Mouse (Mus musculus) layer of hippocampus, adult 11-12 months (tissue): ENCODE results near the gene Slc25a21.

Source experiments
- DNase-seq: peaks from one replicate; pipeline ENCODE4 v3.0.0; 2022; ENCODE audit warnings: low spot score

Slc25a21 gene

DNA sequence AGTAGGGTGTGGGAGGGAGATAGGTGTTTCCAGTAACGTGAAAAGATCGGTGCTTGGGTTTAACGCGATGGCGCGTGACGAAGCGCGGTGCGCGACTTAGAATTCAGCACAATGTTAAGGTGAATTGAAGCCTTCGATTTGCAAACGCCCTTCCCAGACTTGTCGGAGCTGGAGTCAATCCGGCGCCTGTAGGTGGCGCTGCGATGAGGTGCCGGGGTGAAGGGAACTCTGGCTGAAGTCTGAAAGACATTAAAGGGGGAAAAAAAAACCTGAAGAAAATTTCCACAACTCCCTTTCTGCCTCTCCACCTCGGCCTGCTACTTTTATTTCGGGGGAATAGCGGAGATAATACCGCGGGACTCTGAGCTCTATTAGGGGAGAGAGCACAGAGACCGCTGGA, 507.5 kb downstream of the Slc25a21 start:
- no peak for DNase-seq

DNA sequence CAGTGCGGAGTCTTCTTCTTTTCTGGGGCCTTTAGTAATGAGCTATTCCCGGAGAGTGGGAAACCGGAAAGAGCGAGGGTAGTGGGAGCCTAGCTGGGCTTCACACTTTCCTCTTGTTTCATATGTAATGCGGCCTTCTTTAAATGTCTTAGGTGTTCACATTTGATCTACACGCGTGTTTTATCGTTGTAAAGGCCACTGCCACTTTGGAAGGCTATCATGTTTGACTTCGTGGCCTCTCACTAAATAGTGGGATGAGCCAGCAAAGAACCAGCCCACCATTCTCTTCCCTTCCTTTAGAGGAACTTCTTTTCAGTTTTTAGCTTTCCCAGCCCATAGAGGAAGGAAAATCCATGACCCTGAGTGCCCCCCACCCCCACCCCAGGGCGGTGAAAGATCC, 507.9 kb downstream of the Slc25a21 start:
- no peak for DNase-seq

DNA sequence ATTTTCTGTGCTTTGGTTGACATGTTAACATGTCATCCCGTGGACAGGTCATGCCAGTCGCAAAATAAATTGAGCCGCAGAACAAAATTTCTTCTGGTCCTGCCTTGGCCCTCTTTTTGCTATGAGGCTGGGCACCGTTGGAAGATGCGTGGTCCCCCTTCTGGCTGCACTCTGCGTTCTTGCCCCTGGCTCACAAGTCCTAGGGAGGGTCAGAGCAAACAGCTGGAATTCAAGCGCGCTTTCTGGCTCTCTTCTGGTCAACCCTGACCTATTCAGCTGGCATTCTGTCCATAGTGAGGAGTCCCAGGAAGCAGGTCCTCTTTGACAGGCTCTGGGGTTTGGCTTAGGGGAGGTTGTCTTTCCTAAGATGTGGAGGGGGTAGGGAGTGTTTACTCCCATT, 508.4 kb downstream of the Slc25a21 start:
- no peak for DNase-seq

DNA sequence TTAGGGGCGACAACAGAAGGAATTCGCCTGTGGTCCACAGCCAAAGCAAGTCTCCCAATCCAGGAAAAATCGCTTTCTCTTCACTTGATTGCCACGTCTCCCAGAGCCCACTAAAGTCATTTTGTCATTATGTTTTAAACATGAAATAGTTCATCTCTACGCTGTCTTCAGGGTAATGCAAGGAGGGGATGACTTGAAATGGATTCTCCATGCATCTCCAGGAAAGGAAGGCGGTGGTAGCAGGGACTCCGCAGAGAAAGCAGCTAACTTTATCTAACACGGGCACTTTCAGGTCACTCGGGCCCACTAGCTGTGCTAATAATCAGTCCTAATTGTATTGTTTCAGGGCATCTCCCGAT, 508.8 kb downstream of the Slc25a21 start:
- no peak for DNase-seq

DNA sequence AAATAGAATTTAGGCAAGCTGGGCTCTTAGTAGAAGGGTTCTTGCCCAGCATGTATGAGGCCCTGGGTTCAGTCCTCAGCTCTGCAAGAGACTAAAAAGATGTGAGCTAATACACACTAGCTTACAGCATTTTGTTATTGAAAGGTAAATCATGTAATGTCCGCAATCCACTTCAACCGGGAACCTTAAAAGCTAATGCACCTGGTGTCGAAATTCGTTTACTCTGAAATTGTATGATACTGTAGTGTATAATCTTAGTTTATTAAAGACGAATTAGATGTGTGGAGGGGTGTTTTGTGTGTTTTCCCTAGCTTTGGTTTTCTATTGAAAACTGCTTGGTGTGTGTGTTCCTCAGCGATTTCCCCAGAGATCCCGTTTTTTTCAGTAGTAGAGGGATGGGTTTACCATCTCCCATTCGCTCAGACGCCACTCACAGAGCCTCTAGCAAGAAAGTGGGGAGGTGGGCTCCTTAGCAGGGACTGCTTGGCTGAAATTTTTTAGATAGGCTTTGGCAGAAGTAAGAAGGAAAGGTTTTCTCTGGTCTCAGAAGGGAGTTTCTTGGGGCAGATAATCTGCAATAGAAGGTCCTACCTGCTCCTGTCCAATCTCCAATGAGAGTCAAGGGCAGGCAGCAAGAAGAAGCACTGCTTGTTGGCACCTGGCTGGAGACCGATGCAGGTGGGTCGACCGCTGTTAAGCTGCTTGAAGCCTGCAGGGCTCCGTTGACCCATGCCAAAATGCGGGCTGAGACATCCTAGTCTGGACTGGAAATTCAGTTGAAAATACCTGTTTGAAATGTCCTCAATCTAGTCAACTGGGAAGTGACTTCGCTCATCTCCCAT, 509.4 kb downstream of the Slc25a21 start:
- no peak for DNase-seq

DNA sequence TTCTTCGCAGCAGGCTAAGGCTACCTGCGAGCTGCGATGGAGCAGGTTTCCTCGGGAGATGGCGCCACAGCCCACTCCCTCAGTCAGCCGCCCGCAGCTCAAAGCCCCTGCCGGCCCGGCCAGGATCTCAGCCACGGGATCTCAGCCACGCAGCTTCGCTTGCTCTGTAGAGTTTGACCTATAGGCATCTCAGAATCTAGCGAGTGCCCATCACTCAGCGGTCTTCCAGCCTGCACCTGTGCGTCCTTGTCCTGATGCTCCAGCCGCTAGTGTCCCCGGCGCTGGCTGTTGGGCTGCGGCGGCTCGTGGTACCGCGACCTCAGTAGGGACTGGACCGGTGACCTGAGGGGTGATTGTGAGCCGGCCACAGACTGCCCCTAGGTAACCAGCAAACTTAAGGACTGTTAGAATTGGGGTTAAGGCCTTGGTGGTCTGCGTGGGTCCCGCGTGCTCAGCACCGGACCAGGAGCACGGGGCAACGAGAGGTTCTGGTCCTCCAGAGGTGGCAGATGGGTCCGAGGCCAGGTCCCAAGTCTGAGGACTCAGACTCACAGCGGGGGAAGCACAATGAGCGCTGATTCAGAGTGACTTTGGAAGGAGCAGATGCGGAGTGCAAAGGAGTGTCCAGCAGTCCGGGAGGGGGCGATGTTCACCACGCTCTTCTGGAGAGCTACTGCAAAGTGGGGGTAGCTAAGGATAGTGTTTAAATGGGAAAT, 516.0 kb downstream of the Slc25a21 start:
- DNase-seq: no peak

DNA sequence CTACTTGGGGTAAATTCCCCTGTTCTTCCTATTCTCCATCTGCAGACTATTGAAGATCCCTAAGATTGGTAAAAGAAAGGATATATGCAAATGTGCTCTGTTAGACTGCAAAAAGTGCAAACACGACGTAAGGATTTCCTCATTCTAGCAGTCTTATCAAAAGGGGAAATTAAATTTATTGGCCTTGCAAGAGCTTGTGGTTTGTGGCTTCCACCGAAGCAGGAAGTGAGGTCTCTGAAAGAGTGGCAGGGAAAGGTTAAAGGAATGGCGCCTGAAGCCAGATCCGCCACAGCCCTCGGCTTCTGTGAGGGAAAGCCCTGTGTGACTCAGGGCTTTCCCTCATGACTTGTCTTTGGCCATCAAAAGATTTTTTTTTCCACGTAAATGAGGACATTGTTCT, 519.7 kb downstream of the Slc25a21 start:
- DNase-seq: no peak

DNA sequence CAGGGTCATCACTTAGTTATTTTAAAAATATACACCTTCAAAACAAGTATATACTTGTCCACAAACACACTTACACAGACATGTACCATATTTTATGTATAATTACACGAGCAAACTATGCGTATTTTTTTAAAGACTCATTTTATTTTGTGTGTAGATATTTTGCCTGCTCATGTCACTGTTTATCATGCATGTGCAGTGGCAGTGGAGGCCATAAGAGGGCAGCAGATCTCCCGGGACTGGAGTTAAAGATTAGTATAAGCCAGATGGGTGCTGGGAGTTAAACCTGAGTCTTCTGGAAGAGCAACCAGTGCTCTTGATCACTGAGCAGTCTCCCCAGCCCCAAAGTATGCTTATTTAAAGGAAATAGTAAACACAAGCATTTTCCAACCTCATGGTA, 522.5 kb downstream of the Slc25a21 start:
- no peak for DNase-seq

DNA sequence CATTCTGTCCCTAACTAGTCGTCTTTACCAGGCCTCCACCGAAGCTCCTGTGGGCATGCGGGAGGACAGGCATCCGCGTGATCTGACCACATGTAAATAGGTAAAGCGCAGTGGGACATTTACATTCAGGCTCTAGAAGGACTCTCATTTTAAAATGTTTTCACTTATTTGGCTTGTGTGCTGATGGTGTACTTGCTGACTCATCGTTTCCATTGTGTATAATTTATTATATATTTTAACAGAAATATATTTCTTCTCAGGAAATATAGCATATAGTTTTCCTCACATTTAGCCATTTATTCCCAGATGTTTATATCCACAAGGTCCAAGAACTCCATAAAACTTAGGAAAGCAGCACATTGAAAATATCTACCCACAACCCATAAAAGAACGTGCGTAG, 526.5 kb downstream of the Slc25a21 start:
- no peak for DNase-seq

DNA sequence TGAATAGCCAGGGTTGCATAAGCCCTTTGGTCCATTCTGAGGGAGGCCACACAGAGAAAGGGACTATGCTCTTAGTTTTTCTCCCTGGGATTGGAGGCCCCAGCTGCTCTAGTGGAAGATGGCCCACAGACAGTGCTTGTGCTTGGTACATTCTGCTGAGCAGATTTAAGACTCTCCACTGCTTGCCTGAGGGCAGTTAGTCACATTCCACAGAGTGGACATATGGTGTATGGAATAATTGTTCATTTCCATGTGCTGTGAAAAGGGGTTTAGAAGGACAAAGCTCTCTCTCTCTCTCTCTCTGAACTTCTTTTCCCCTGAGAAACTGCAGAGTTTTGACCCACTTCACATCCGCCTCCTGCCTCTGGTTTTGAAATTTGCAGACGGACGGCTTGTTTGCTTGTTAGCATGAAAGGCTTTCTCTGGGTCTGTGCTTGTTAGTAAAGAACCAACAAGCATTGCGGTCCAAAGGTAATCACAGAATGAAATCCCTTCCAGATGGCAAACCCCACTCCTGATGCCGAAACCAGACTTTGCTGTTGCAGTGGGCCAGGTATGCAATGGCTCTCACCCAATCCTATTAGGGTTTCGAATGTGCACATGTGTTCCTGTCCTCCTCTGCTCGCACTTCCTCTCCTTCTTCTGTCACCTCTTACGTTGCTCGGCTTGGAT, 527.7 kb downstream of the Slc25a21 start:
- no peak for DNase-seq
